Mouse (Mus musculus) thymus, postnatal 10 days (tissue): ENCODE results near the gene Srgn.
"Not testable (repeated sequence)": the region's sequence is repeated elsewhere in the genome, so short reads cannot be mapped to it uniquely, and the experiment has no call there.

ENCODE experiments used
- DNase-seq, 2 experiments: peaks; one replicate each; pipeline ENCODE4 v3.0.0; 2021; ENCODE audit warnings: low spot score in 2 of 2

Gene Srgn

GRCm38 (mm10) chr10:62521763-62522162 lies 5.5 kb downstream of the Srgn start:
- no peak for DNase-seq

GRCm38 (mm10) chr10:62520911-62521310 lies 6.3 kb downstream of the Srgn start:
- no peak for DNase-seq

- DNase-seq: no peak
Measured at GRCm38 (mm10) chr10:62517511-62517910, 9.7 kb downstream of the Srgn start.

GRCm38 (mm10) chr10:62512855-62513254 lies 14.4 kb downstream of the Srgn start:
- no peak for DNase-seq

- DNase-seq: no peak
Measured at GRCm38 (mm10) chr10:62511528-62511927, 15.7 kb downstream of the Srgn start.

GRCm38 (mm10) chr10:62509032-62509656 lies 18.1 kb downstream of the Srgn start:
- DNase-seq: no peak

GRCm38 (mm10) chr10:62508459-62508858 lies 18.8 kb downstream of the Srgn start:
- no peak for DNase-seq

- peak; percentile 48 to 52 for DNase-seq
Measured at GRCm38 (mm10) chr10:62507591-62508308, 19.5 kb downstream of the Srgn start.

GRCm38 (mm10) chr10:62507071-62507470 lies 20.2 kb downstream of the Srgn start:
- no peak for DNase-seq

GRCm38 (mm10) chr10:62506019-62506556 lies 21.2 kb downstream of the Srgn start:
- DNase-seq: peak in 1 of 2 experiments; percentile 20

- DNase-seq: no peak
Measured at GRCm38 (mm10) chr10:62505224-62505983, 21.8 kb downstream of the Srgn start.

GRCm38 (mm10) chr10:62503836-62504628 lies 23.2 kb downstream of the Srgn start:
- DNase-seq: no peak

GRCm38 (mm10) chr10:62503353-62503752 lies 23.9 kb downstream of the Srgn start:
- no peak for DNase-seq

GRCm38 (mm10) chr10:62501951-62502350 lies 25.3 kb downstream of the Srgn start:
- no peak for DNase-seq

GRCm38 (mm10) chr10:62500916-62501615 lies 26.2 kb downstream of the Srgn start:
- peak in 1 of 2 experiments; percentile 46 for DNase-seq

GRCm38 (mm10) chr10:62500088-62500915 lies 26.9 kb downstream of the Srgn start:
- DNase-seq: peak; percentile 57 to 80

GRCm38 (mm10) chr10:62491681-62492080 lies 35.6 kb downstream of the Srgn start:
- DNase-seq: not testable (repeated sequence)

- DNase-seq: peak in 1 of 2 experiments; percentile 42
Measured at GRCm38 (mm10) chr10:62488266-62488665, 39.0 kb downstream of the Srgn start.

GRCm38 (mm10) chr10:62486618-62487415 lies 40.4 kb downstream of the Srgn start, which contains the start of gene Vps26a:
Gene Vps26a, minus strand, starts transcription at chr10:62486805.
- peak; percentile 97 to 98 for DNase-seq
